Mouse (Mus musculus) urinary bladder, postnatal 4 days (tissue): ENCODE data around the gene Ddx54.

ENCODE experiments used
- DNase-seq, 2 experiments: peaks; one replicate each; pipeline ENCODE4 v3.0.0; 2021 to 2022; ENCODE audit warnings: low spot score in 2 of 2

Ddx54 gene

DNA sequence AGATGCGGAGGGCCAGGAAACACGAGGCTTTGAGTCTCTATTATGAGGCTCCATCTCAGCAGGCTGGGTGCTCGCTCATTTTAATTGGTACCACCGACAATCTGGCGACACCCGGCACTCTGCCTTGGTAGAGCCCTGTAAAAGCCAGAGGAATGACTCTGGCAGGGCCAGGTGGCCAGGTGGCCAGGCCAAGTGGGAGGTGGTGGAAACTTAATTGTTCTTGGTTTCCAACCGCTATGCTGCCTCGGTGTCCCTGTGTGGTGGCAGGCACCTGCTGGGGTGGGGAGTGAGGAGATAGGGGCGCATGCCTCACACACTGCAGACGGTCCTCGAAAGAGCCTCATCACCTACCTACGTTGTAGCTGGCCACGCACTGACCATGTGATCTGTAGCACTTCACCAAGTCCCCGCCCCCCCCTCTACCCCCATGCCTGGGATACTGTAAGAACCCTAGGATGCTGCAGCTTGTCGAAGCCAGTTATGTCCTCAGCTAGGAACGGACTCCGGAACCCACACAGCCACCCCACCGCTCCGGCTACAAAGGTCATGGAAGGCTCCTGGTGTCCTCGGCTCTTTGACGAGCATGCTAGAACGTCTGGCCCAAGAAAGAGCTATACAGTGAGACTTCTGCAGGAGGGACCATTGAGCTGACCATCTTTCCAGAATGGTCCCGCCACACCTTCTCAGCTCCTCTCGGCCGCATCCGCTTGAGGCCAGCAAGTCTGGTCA is 32.5 kb upstream of the Ddx54 start:
- DNase-seq: no peak

DNA sequence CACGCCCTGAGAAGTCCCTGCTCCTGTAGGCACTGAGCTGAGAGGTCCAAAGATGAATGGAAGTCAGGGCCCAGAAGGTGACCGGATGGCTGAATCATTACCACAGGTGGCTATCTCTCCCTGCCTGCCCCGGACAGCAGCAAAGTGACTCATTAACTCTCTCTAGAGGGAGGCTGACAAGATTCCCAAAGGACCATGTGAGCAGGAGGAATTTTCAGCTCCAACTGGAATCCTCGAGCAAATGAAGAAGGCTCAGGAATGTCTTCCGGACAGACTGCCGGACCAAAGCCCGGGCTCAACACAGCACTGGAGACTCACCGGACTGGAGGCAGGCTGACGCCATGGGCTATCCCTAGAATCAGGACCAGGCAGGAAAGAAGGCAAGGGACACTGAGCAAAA is 30.5 kb upstream of the Ddx54 start:
- no peak for DNase-seq

DNA sequence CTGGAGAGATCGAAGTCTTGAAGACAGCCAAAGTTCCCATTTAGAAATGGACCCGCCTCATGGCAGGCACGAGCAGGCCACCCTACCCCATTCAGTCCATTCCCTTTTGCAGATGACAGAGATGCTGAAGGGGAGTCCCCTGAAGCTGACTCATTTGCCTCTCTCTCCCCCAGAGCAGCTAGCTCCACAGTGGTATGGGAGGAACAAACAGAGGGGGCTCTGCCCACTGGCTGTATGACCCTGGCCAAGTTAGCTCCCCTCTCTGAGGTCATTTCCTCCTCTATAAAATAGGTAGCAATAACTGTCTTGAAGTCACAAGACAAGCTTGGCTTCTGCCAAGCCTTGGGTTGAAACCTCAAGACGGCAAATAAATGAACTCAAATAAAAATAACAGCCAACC is 29.0 kb upstream of the Ddx54 start:
- no peak for DNase-seq

DNA sequence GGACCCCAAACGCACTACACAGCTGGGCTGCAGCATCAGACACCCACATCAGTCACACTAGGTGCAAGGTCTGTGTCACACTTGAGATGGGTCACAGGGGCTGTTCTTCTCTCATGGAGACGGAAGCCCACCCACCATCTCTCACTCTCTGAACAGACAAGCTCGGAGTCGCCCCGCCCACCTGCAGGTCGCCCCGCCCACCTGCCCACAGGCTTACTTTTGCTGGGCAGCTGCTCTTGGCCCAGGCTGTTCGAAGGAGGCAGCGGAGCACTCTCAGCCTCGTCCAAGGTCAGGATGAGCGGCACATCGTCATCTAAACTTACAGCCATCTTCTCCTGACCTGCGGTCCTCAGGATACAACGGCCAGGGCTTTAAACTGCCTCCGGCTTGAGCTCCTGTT is 27.6 kb upstream of the Ddx54 start:
- no peak for DNase-seq

DNA sequence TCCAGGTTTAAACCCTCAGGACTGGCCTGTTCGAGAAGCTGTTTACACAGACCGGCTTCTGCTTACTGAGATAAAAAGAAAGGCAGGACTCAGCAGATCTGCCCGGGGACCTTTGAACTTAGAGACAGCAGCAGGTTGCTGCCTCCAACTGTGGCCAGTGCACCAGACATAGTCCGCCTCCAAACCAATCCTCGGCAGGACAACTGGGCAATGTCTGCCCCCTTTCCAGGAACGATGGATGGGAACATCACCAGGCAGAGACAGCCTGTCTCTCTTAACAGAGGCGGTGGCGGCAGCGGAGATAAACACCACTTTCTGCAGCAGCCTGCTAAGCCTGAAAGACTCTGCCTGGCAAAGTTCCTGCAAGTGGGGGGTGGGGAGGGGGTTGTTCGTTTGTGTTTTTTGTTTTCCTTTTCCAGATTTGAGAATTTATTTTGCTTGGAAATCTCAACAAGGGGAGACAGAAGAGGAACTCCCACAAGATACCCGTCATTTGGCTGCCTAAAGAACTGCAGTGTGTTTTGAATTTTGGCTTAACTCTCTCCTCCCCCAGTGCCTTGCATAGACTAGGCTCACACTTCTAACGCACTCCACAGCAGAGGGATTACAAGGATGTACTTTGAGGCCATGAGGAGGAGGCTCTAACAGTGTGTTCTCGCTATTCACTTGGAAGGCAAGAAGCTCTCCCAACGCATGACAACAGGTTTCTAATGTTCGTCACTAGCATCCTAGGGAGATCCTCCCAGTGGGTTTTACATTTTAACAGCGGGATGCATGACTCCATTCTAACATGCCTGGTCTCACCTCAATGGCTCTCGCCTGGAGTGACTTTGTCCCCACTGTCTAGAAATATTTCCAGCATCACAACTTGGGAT is 25.6 kb upstream of the Ddx54 start:
- DNase-seq: no peak

DNA sequence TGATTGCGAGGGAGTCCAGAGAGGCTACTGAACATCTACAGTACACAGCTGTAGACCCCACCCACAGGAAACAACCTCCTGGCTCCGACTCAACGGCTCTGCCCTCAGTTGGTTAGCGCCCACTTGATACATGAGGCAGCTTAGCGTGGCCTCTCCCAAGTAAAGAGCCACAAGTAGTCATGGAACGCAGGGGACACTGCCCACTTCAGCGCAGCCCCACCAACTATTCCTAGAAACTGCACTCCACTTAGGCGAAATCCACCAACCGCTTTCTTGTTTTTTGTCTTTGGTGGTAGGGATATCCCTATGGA is 25.0 kb upstream of the Ddx54 start:
- no peak for DNase-seq

DNA sequence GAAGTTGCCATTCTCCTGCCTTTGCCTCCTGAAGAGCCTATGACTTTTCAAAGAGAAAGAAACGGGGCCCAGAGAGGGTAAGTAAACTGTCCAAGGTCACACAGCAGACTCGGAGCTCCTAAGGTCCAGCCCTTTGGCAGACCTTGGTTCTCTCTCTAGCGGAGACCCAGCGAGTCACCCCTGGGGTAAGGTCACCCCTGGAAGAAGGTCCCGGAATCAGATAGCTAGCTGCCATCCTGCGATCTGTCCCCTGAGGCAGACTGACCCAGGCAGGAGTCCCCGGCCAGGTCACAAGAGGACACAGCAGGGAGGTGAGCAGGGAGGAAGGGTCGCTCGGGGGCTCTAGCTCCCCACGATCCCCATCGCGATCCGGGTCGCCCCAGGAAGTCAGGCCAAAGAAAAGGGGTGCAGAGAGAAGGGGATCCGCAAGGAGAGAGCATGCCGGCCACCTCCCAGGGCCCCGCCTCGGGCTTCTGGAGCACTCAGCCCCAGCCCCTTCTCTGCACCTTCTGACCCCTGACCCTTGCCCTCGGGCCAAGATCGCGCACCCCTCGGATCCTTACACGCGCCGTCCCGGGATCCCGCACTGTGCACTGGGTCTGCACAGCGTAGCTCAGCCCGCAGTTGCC is 24.5 kb upstream of the Ddx54 start:
- DNase-seq: no peak

DNA sequence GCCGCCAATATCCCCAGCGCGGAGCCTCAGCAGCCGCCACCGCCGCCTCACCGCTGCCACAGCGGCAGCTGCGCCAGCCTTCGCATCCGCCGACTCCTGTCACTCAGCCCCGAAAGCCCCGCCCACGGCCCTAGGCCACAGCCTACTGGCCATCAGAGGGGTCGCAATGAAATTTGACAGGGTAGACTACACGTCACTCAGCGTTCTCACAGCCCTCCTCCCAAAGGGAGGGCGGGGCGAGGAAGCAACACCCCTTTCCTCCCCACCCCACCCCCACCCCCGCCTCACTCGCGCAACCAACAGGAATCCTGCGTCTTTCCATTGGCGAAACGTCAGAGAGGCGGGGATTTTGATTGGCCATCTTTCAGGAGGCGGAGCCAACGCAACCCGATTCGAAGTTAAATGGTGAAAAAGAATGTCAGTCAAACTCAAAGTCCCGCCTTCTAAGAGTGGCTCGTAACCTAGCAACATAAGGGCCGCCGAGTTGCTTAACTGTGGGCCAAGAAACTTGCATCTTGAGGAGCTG is 23.9 kb upstream of the Ddx54 start, which contains the start of the genes Tpcn1 and Iqcd:
Gene Tpcn1 (minus strand): TSS at position 105 of the 526 bp plus-strand sequence.
Gene Iqcd (plus strand): TSS at position 448 of the 526 bp plus-strand sequence.
- peak; percentile 99 for DNase-seq

DNA sequence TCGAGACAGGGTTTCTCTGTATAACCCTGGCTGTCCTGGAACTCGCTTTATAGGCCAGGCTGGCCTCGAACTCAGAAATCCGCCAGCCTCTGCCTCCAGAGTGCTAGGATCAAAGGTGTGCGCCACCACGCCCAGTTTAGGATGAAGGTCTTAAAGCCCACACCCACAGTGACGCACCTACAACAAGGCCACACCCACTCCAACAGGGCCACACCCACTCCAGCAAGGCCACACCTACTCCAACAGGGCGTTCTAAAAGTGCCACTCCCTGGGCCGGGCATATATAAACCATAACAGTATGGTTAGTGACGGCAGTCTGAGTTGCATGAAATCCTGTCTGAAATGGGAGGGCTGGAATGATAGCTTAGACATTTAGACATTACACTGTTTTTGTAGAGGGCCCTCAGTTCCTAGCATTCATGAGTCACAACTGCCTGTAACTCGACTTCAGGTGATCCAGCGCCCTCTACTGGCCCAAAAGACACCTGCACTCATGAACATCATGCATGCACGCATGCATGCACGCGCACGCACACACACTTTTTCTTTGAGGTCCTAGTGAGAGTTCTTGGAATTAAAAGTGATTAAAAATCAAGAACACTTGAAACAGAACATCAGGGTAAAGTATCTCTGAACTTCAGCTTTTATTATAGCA is 22.1 kb upstream of the Ddx54 start:
- no peak for DNase-seq

DNA sequence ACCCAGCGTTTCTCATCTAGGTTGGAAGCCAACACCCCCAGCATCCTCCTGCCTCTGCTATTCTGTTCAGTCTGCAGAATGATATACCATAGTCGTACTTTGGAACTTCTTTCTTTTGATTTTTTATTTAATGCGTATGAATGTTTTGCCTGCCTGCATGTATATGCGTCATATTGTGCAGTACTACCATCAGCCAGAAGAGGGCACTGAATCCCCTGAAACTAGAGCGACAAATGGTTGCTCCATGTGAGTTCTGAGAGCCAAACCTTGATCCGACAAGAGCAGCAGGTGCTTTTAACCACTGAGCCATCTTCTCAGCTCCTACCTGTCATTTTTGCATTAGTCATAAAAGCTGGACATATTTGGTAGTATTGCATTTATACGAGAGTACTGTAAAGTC is 20.4 kb upstream of the Ddx54 start:
- DNase-seq: no peak

DNA sequence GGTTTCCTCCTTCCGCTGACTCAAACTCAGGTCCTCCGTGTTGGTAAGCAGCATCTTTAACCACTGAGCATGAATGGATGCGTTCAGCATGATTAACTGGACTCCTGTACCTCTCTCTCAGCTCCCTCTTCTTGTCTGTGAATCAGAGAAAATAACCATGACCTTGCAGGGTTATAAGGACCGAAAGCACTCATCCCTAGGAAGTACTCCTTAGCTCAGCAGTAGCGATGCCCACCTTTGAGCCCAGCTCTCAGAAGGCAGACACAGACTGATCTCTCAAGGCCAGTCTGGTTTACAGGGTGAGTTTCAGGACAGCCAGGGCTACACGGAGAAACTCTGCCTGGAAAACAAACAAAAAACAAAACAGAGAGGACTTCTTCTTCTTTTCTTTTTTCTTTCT is 18.1 kb upstream of the Ddx54 start:
- DNase-seq: no peak

DNA sequence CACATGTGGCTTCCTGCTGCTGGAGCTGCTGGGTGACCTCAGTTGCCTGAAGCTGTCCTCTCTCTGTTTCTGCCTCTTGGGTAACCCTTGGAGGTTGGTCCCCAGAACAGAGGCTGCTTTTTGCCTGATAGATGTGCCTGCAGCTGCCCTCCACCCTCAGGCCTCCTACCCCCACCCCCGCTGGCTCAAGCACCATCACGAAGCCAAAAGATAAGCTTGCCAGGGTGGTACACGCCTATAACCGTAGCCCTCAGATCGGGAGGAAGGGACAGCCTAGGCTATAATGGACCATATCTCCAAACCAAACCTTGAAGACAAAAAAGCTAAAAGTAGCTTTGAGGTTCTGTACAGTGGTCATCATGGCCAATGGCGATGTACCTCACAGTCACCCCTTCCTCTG is 12.9 kb upstream of the Ddx54 start:
- DNase-seq: no peak

DNA sequence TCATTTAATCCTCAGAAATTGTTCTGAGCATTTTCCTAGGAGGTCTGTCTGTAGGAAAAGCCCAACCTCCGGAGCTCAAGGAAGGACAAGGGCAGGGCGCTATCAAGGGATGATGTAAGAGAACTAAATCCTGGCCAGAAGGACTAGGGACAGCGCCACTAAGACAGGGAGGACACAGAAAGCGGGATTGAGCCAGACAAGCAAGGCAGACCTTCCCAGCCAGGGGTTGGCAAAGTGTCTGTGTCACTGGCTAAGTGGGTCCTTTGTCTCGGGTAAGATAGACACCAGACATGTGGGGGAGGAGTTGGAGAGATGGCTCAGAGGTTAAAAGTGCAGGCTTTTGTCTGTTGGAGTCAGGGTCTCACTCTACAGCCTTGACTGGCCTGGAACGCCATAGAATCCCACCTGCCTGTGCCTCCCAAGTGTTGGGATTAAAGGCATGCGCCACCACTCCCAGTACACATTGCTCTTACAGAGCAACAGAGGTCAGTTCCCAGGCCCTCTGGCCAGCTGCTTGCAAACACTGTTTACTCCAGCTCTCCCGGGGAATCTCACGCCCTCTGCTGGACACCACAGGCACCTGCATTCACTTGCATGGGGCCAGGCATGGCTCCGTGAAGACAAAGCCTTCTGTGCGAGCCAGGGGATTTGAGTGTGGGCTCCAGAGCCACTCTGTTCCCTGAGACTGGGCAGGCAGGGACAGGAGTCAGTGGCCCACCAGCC is 11.4 kb upstream of the Ddx54 start:
- no peak for DNase-seq

DNA sequence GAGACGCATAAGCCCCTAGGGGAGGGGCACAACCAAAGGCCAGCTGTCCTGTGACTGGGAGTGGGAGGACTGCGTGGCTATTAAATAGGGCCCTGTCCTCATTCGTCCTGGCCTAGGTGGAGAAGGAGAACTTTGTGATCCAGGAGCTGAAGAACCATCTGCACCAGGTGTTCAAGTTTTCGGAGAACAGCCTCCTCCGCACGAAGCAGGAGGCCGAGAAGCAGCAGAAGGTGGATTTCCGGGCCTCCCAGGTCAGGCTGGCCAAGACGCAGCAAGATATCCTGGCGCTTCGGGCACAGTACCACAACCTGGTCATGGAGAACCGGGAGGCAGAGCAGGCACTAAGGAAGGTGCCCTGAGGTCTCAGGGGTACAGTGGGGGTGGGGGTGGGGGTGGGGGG is 10.3 kb upstream of the Ddx54 start:
- no peak for DNase-seq

DNA sequence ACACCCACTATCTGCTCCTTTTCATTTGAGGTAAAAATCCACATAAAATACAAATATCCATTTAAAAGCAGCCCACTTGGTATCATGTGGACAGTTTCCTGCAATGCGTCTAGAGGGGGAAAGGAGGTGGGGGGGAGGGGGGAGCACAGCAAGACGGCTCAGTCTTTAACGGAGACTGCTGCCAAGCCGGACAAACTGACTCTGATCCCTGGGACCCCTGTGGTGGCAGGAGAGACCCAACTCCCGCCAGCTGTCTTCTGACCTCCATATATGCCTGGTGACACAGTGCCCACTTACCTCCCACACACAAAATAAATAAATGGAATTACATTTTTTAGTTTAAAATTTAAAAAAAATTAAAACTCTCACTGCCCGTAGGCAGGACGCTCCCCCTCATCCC is 9.0 kb upstream of the Ddx54 start:
- DNase-seq: no peak

DNA sequence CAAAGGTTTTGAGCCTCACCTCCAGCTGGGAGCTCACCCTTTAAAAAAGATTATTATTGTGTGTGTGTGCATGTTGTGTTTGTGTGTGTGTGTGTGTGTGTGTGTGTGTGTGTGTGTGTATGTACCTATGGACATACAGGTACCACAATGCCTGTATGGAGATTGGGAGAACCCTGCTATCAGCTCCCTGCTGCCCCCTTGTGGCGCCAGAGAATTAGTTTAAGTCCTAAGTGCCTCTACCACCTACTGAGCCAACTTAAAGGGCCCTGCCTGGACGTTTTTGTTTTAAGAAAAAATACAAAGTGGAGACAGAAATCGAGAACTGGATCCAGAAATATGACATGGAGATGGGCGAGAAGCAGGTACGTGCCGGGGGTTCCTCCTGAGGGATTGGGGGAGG is 7.7 kb upstream of the Ddx54 start:
- peak in 1 of 2 experiments; percentile 84 for DNase-seq

DNA sequence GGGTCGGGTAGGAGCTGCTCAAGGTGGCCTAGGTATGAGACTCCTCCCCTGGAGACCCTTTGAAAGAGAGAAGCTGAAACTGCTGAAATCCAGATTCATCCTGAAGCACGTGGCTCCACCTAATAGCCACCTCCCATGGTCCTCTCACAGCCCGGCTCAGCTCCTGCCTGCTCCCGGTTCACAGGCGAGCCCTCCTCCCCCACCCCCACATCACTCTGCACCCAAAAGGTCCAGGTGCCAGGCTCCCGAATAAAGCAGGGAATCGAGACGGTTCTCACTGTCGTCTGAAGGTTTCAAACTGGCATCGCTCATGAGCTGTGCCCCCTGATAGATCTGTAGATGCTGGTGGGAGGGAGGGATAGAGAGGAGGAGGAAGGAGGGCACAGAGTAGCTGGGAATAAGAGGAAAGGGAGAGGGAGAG is 7.3 kb upstream of the Ddx54 start:
- no peak for DNase-seq

DNA sequence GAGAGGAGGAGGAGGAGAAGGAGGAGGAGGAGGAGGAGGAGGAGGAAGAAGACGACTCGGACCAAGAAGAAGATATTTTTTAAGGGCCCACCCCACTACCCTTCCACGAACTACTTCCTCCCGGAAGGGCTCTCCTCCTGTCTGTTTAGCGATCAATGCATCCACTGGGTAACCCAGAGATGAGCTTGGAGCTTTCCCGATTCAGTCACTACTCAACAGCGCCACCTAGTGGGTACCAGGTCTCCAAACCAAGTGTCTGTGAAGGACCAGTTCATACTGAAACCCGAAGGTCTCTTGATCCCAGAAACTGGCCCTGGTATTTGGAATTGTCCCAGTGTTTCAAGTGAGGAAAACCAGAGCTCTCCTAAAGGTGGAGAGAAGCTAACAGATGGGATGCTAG is 6.9 kb upstream of the Ddx54 start:
- peak; percentile 76 to 92 for DNase-seq

DNA sequence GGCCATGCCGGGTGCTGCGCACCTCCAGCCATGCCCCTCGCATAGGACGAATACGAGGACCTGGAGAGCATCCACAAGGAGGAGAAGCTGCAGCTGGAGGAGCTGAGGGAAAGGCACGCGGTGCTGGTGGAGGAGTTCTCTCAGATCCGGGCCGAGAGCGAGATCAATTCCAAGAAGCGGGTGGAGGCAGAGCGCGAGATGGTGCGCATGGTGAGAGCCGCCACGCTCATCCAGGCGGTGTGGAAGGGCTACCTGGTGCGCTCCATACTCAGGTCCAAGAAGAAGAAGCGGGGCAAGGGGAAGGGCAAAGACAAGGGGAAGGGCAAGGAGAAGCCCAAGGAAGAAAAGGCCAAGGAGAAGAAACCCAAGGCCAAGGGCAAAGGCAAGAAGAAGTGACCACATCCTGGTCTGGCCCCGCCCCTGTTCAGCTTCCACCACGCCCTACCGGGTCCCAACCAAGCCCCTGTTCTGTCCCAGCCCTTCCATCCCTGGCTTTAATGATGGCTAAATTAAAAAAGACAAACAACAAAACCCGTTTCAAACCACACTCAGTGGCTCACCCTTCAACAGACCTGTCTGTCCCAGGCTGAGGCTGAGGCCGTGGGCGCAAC is 5.8 kb upstream of the Ddx54 start:
- no peak for DNase-seq

DNA sequence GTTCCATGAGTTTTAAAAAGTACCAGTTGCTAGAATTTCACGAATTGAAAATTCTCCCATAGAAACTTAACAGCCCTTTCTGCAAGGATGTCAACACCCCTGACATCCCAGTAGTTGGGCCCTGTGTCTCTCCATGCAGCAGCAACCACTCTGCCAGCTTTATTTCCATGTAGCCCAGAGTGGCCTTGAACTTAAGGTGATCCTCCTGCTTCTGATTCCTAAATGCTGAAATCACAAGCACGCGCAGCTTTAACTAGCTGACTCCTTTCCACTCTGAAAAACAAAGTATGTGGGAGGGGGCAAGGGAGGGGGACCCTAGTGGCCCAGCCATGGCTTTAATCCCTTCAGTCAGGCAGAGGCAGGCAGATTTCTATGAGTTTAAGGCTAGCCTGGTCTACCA is 5.2 kb upstream of the Ddx54 start:
- DNase-seq: no peak

DNA sequence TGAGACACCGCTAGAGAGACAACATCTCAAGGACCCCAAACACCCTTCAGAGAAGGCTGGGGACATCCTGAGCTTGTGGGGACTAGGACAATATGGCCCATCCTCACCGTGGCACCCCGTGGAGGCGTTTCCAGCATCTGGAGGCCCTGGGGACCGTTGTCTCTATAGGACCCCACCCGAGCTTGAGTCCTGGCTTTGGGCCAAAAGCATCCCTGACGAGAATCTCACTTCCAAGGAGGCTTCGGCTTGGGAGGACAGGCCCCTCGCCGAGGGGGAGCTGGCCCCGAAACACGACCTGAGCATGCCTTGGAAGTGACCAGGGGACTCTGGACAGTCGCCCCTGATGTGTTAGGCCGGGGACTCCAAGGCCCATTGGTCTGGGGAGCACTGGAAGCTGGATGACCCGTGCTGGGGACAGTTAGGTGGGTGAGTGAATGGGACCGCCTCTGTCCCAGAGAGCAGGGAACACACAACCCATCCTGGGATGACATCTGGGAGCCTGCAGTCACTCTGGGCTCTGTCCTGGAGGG is 3.2 kb upstream of the Ddx54 start:
- DNase-seq: no peak
